Mouse (Mus musculus): ENCODE measurements at regions not wholly inside any gene's neighbourhood (a gene's known extent, or its start where the extent isn't known, plus 50 kb on each side); places are given as distances from the start of the nearest gene placed in this dataset.

DNA sequence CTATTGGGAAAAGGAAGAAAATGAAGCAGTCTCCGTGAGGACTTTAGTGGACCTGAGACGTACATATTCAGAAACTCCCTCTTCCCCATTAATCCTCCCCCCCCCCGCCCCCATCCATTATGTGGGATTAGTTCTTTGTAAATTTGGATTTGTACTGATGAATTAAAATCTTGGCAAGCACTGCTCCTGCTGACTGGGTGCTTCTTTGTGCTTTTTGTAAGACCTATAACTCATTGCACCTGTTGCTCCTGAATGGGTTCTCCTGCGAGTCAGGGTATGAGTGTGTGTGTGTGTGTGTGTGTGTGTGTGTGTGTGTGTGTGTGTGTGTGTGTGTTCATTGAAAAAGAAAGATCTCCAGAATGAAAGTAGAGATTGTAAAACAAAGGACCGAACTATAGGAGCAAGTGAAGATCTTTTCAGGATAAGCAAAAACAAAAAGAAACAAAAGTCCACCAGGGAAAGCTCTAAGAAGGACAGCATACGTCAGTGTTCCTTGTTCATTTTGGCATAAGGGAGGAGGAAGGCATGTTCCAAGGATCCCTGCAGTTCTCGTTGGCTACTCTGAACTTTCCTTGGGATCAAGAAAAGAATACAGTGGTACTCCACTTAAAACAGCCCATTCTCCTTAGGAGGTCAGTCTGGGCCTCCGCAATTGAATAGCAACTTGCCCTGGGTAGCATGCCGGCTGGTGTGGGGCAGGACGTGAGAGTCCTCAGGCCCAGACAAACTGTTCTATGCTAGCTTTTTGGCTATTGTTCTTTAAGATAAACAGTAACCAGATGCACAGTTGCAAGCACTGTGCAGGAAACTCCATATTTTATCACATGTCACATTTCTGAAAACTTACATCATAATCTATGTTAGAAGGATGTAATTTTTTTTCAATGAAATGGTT is 131.9 kb upstream of the Zfp462 start:
- no peak for DNase-seq (ENCODE audit: low spot score in 2 of 2)

DNA sequence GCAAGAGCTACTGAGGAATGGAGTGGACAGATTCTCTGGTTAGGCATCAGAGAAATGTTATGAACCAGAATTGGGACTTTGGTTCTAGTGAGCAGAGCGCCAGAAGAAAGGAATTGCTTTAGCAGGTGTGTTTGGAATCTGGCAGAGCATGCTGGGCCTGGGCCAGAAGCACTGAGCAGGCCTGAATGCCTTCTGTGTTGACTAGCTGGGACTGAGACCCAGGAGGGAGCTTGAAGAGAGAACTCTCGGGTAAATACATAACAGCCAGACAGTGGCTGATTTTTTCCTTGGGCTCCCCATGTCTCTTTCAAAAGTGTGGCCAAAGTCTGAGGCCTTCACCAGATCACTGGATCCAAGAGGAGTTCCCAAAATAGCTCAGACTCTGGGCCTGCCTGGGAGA is 107.5 kb upstream of the Zfp462 start:
- no peak for DNase-seq (ENCODE audit: low spot score in 2 of 2)

DNA sequence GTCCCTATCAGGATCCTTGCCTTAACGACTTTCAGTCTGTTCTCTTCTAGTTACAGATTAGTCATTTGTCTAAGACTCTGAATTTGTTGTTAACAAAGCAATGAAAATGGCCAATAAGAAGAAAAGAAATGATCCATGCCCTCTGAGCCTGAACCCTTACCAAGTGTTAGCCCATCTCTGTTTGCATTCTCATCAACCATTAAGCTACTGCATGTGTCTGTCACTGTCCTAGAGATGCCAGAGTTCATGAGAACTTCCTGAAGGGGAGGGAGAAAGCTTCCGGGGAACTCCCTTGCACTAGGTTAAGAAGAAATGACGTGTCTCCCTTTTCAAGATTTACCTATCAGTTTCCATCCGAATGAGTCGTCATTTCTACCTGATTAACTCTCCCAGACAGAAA is 106.7 kb upstream of the Zfp462 start:
- DNase-seq (ENCODE audit: low spot score in 2 of 2), result no peak

DNA sequence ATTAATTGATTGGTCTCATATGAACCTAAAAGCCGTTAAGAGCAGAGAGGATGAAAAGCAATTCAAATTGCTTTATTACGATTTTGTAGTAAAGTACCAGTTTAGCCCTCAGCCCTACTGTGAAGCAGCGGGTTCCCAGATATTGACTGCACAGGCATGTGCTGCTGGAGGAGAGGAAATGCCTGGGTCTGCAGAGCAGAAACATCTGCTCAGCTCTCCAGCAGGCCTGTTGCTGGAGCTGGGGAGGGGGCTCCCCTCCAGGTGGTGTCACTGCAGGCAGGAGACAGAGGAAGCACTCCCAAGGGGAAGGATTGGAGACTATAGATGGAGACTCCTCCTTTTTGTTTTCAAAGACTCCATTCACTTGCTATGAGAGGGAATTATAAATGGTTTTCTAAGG is 106.1 kb upstream of the Zfp462 start:
- no peak for DNase-seq (ENCODE audit: low spot score in 2 of 2)

DNA sequence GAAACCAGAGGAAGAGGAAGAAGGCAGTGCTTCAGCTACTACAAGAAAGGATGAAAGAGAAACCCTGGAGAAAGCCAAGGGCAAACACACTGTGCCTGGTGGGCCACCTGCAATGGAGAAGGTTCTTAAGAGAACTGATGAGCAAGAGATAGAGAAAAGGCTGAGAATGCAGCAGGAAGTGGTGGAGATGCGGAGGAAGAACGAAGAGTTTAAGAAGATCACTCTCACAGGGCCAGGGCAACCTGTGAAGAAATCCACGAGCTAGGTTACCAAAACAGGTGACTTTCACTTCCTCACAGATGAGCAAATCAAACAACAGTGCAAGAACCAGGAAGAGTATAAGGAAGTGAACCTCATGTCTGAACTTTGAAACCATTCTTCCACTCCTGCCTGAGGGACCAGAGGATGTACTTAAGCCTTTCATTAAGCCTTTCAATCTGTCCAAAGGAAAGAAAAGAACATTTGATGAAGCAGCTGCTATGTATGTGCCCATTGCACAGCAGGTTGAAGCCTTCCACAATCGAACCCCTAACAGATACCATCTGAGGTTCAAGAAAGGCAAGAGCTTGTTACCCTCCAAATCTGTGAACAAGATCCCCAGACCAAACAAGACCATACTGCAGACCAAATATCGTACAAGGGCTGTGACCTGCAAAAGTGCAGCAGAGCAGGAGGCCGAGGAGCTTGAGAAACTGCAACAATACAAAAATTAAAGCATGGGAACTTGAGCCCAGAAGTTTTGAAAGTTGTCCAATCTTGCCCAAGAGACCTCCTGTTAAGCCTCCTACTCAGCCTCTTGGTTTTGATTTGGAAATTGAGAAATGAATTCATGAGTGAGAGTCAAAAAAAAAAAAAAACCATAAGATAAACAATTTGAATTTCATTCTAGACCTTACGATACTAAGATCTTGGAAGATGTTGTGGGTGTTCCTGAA is 91.6 kb upstream of the Zfp462 start:
- no peak for DNase-seq (ENCODE audit: low spot score in 2 of 2)

DNA sequence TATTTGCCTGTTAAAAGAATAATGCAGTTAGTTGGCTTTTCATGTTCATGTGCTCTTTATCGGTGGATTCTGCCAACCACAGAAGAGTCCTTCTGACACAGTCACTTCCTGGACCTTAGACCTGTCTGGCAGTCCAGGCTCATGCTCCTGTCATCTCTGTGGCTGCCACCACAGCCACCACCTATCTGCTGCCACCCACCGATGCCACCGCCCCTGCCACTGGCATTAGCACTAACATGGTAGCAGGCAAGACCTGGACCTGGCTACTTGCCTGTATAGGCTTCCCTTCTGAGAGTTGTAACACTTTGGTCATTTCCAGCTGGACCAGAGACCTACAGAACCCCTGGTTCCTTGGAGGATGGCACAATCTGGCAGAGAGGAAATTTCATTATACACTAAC is 86.2 kb upstream of the Zfp462 start:
- no peak for DNase-seq (ENCODE audit: low spot score in 2 of 2)

DNA sequence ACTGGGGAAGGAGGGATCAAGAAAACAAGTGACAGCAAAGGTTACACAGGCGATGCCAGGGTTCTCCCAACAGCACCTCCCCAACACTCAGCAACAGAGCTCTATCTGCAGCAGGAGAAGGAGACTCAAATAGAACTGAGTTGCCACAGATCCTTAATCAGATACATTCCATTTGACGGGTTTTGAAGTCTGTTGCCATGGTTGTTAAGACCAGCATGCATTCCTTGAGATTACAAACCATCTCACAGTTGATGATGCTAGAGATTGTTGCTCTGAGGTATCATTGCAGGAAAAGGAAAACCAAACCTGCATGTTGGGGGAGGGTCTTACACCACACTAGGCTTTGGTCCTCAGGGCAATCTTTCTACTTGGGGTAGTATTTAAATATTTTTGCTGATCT is 78.8 kb upstream of the Zfp462 start:
- no peak for DNase-seq (ENCODE audit: low spot score in 2 of 2)

DNA sequence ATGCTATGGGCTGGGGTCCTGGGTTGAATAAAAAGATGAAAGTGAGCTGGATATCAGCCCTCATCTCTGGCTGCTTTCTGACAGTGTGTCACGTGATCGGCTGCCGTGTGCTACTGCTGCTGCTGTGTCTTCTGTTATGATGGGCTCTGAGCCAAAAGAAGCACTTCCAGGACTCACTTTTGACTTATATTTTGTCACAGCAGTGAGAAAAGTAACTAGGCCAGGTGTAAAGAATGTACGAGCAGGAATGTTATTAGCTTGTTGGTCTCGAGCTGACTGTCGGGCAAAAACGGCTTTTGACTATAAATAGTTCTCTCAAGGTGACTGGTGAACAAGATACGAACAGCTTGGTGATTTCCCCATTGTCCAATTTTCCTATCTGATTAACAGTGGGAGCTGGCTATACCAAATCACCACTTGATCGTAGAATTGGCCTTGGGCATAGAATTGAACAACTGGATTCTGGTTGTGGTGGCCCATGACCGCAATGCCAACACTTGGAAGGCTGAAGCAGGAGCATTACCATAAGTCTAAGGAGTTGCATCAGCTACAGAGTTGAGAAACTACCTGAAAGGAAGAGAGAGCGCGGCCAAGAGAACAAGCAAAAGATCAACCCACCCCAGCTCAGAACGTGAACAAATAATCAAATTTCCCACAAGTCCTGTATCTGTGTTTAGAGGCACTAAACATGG is 70.6 kb upstream of the Zfp462 start:
- no peak for DNase-seq (ENCODE audit: low spot score in 2 of 2)

DNA sequence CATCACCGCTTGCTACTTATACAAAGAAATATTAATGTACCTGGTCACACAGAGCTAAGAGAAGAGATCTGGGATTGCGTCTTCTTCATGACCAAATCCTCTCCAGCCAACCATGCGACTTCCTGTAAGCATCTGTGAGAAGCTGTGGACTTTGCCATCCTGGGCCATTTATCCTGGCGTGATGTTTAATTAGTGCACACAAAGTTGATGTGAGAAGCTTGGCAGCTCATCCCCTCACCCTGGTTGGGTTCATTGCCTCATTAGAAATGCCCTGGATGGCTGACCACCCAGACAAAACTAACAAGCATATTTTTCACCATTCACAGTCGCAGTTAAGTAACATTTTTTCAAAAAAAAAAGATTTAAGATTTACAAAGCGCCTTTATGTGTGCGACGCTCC is 69.3 kb upstream of the Zfp462 start:
- DNase-seq (ENCODE audit: low spot score in 2 of 2), result no peak

DNA sequence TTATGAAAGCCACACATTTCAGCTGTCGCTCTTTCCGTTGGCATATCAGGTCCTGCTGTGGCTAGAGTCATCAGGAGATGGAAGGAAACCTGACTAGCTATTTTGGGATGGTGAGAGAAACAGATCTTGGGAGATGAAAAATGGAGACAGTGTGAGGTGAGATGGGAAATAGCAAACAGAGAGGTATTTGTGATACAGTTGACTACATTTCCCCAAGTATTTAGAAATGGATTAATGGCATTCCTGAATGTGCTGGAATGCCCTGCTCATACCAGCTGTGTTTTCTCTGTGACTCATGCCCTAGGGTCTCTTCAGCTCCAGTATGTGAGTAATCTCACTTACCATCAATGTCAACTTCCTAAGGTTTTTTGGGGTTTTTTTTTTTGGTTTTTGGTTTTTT is 67.5 kb upstream of the Zfp462 start:
- no peak for DNase-seq (ENCODE audit: low spot score in 2 of 2)

DNA sequence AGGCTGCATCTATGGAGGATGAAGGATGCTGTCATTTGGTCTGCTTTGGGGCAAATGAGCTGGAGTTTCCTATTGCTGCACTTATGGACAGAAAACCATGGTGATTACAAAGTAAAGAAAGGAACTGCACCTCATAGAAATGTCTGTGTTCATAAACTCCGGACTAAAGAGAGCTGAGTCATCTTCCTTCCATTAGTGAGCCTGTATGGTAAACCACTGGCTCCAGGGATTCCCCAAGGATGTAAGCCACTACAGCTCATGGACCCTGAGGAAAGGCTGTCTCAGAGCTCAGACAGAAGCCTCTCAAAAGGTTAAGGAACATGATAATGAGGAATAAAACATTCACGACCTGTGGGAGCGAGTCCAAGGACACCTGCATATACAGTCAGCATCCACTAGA is 66.3 kb upstream of the Zfp462 start:
- no peak for DNase-seq (ENCODE audit: low spot score in 2 of 2)

DNA sequence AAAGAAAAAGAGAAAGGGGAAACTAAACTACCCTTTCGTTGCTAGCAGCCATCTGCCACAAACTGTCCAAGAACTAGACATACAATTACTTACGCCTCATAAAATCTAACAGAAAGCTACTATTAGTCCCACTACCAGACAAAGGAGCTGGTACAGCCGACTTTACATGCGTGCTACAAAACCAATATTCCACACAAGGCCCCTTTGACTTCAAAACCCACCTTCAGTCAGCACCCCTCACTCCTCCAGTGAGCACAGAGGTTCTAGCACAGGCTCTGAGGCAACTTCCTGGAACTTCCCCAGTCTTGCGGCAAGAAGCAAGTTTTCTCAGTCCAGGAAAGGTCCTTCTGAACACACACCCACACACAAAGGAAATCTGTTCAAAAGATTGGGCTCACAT is 51.6 kb upstream of the Zfp462 start:
- no peak for DNase-seq (ENCODE audit: low spot score in 2 of 2)
